Mouse (Mus musculus) right cerebral cortex, adult 2 months (tissue): ENCODE measurements around the gene Nme7.

Source experiments
- DNase-seq, 2 experiments: peaks; one replicate each; pipeline ENCODE4 v3.0.0; 2021 to 2022; ENCODE audit warnings: low spot score in 2 of 2

Nme7 gene

DNA sequence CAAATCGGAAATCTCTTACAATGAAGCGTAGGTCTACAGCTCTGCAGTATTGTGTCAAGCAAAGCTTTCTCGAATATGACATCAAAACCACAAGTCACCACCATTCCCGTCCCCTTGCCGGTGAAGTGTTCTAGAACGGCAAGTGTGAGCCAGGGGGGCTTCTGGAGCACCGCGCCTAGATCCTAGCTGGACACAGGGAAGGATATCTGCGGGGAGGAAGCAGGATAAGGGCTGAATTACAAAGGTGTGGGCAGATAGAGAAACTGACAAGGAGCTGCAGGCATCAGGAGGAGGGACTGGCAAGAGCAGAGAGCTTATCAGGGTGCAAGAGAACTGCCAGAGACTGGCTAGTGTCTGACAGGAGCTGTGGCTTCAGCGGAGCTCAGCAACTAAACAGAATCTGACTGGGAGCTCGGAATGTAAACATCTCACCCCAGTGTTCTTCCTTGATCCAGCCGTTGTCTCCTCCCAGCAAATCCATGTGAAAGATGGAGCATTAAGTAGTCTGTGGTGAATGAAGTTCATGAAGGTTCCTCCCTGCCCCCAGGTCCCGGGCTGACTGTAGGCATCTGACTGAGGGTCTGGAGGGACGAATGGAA is 15.7 kb downstream of the Nme7 start:
- DNase-seq: no peak

DNA sequence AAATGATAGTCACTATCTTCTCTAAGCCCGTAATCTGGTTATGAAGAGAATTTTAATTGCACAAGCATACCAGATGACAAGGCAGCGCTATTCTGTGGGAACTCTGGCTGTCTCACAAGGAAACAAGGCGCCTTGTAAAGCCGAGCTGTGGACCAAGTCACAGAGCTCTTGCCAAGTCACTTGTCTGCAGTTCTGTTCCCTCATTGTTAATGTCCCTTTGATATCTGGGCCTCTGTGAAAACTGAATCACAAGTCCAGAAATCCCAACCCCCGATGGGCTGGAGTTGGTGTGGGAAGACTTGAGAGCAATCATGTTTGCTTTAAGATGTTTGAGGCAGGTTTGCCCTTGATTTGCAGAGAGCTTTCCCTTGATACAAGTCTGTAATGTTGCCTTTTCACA is 16.8 kb downstream of the Nme7 start:
- DNase-seq: peak in 1 of 2 experiments; percentile 28

DNA sequence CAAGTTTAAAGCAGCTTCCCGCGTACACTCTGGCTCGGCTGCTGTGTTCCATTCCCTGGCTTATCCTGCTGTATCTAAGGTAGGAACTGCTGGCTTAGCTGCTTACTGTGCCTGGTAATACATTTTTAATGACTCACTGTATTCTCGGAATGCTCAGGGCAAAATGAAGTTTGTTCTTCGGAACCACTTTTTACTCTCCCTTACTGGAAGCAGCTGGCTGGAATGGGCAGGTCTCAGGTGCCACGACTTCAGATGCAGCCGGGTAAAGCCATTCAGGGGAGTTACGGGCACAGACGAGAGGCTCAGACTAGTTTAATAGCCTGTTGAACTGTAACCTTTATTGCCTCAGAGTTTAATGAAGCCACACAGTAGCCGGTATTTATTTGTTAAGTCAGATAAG is 17.5 kb downstream of the Nme7 start:
- no peak for DNase-seq

DNA sequence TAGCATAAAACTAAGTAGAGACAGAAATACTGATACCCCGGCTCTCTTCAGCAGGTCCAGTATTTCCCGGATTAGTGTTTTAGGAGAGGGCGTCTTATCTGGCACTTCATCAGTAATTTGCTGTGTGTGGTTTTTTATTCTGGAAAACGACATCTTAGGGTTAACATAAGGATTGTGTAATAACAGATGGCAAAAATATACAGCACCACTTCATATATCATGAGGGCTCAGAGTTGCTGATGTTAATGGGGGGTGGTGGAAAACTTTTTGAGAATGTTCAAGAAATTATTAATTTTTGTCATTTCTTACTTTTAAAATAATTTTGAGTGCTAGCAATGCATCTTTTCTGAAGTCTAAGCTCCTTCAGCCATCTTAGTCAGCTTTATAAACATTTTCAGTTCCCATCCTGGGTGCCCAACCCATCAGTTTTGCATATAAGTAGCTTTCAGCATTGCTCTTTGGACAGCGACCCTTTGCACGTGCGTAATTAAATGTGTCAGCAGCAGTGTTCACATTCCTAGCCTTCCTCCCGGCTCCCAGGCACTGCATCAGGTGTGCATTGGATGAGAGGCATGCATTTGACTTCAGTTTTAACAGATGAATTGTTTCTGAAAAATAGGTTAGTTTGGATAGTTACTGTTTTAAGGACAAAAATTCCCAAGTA is 19.2 kb downstream of the Nme7 start:
- no peak for DNase-seq

DNA sequence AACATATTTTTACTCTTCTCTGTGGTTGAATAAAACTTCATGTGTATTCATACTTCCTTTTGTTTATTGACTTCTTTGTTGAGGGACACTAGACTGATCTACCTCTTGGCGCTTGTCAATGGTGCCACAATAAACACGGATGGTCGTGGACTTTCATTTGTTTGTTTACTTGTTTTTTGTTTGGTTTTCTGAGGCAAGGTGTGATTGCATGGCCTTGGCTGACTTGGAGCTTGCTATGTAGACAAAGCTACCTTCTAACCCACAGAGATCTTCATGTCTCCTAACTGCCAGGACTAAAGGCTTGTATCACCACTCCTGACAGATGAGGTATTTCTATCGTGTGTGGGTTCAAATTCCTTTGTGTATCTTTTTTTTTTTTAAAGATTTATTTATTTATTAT is 20.3 kb downstream of the Nme7 start:
- no peak for DNase-seq

DNA sequence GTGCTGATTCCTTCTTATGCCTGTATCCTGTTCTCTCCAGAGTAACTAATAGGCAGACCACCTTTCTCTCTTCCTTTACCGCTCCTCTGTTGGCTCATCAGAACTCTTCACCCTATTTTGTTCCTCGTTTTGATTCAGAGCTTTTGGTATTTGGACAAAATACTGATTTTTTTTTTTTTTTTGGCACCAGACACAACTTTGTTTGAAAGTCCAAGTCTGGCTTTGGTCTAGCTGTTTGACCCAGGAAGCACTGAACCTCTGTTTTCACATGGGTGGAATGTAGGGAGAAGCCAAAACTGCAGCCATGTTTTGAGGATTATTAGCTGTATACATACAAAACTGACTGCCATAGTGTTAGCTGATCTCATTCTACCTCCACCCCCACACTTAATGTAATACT is 21.0 kb downstream of the Nme7 start:
- no peak for DNase-seq

DNA sequence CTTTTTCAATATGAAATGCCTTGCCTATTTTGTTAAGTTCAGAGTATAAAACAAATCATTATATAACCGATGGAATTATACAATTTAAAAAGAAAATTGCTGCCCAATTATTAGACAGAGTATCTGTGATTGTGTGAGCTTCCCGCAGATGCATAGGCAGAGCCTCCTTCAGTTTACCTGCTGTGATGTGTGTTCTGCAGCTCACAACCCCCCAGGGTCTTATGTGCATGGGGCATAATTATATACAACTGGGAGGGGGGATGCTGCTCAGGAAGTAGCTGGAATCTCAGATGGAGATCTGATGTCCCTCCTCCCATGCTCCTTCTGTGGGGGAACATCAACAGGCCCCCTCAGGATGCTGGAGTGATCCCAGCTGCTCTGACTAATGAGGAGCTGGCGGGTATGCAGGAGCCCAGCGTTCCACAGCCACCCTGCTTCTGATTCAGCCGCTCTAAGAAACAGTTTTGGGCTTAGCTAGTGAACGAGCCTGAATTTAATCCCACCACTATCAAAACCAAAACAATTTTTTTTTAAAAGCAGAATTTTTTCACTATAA is 22.8 kb downstream of the Nme7 start:
- DNase-seq: peak; percentile 55 to 68

DNA sequence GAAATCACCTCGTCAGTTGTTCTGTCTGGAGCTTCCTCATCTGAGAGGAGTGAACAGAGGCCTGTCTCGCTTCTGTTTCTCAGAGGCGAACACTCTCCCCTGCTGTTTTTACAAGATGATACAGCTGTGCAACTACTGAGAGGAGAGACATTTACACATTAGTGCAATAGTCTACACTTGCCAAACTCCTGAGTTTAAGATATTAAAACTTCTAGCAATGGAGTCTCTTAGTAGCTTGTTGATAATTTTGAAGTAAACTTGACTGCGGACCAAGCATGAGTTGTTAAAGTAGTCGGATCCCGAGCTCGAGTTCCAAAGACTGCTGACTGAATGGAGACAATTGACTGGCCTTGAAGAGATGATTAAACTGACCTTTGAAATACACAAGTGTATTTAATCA is 23.8 kb downstream of the Nme7 start:
- no peak for DNase-seq

DNA sequence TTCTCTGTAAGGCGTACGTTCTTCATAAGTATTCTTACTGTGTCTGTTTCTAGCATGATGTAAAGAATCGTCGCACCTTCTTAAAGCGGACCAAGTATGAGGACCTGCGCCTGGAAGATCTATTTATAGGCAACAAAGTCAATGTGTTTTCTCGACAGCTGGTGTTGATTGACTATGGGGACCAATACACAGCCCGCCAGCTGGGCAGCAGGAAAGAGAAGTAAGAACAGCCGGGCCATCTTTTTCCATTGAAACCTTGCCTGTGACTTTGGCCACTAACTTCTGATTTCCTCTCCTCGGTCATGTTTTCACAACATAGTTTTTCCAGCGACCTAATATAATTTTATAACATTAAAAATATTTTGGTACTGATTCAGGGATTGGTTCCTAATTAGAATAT is 28.6 kb downstream of the Nme7 start:
- DNase-seq: no peak

DNA sequence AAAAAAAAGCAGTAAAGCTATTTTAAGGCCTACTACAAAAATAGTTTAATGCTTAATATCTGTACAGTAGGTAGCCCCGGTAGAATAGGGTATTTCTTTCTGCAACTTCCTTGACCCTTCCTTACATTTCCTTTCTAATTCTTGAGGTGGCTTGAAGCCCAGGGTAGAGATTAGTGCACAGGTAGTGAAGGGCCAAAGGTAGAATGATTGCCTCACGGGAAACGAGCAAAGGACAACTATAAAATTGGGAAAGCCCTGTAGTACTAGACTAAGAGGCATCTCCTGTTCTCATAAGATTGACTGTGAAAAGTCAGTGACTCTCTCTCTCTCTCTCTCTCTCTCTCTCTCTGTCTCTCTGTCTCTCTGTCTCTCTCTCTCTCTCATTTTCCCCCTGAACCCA is 31.5 kb downstream of the Nme7 start:
- no peak for DNase-seq

DNA sequence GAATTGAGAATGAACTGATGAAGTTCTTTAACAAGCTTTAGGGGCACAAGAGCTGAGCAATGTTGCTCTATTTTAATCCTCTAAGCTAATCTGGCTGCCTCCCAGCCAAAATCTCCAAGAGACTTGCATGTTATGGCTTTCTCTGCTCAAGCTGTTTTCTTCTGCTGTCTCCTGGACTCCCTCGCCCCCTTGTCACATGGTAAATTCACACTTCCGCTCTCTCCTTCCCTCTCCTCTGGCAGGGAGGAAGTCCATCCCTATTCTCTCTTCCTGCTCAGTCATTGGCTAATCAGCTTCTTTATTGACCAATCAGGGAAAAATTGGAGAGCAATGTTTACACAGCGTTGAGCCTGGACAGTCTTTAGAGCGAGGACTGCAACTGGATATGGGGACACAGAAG is 31.9 kb downstream of the Nme7 start:
- DNase-seq: no peak

DNA sequence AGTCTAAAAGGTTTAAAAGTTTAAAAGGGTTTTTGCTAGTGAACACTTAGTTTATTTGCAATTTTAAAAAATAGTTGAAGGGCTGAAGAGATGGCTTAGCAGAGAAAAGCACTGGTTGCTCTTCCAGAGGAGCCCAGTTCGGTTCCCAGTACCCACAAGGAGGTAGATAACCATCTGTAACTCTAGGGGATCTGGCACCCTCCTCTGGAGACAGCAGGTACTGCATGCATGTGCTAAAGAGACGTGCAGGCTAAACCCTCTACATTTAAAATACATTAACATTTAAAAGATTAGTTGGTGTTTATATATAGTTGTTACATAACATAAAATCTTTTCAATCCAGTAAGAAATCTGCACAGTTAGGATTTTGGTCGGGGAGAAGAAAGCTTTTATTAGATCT is 38.2 kb downstream of the Nme7 start:
- DNase-seq: peak in 1 of 2 experiments; percentile 41

DNA sequence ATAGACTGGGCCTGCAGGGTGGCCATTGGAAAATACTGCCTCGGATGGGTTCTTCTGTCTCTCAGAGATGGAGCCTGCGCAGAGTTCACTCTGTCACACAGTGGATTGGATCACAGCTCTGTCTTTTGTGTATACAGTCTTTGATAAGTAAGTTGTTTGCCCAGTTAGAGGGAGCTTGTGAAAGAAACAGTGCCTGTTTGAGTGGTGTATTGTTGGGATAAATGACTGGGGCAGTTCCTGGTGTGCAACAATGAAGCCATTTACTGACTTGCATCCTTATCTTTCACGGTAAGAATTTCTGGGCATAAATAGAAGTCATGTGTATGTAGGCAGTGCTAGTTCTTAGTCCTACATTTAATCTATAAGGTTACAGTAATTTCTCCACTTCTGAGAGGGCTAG is 49.5 kb downstream of the Nme7 start:
- no peak for DNase-seq

DNA sequence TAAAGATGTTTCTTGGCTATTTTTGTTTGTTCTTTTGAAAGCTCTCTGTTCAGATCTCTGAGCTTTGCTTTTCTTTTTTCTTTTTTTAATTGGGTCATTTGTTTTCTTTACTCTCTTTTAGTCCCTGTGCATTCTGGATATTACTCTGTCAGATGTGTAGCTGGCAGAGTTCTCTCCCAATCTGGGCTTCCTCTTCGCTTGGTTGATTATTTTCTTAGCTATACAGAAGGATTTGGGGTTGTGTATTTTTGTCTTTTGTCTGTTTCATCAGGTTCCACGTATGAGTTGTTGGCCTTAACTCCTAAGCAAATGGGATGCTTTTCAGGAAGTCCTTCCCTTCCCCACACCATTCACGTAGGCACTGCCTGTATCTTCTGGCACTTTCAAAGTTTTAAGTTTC is 54.1 kb downstream of the Nme7 start:
- DNase-seq: no peak

DNA sequence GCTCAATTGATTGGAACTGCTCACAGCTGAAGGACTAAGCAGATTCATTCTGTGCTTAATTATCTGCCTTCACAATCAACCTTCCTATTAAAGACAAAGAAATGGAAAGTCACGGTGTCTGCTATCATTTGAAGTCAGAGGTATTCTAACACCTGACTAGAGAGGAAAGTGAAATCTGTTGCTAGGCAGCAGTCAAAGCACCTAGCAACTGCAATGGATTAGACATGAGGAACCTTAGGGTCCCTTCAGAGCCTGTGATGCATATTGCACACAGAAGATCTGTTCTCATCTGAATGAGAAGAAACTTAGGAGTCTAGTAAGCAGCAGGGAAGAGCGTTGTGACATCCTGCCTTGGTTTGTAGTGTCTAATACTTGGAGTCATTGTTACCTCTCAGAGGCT is 58.1 kb downstream of the Nme7 start:
- DNase-seq: no peak

DNA sequence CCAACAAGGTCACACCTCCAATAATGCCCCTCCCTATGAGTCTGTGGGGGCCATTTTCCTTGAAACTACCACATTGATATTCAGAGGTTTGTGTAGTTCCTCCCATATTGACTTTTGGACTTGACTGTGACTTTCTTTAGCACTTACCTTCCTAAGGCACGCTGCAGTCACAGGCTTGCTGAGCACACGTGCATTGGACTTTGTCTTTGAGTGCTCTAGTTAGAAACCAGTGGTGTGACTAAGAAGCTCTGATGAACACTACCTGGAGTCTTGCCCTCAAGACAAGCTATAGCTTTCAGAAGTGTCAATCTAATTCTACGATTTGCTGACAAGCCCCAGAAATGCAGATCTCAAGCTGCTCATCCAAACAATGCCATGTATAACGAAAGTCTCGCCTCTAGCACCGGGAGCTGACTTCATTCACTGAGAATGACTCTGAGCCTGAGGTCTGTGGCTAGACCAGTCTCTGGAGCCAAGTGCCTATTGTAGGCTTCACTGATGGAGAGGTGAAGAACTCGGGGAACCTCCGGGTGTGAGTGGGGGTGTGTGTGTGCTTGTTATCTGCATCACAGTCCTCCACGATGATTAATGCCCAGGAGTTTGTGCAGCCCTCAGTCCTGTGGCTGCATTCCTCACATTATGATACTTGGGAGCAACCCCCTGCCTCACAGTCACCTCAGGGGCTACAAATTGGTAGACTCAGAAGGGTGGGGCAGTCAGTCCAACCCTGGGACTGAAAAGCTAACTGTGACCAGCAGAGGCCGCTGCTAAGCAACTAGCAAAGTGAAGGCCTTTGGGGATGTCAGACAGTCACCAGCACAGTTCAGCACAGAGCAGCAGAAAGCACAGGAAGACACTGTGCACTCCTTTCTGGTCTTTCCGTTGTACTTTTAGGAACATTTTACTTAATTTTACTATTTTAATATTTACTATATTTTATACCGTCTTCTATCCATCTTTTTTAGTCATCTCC is 62.5 kb downstream of the Nme7 start:
- DNase-seq: peak; percentile 82 to 83

DNA sequence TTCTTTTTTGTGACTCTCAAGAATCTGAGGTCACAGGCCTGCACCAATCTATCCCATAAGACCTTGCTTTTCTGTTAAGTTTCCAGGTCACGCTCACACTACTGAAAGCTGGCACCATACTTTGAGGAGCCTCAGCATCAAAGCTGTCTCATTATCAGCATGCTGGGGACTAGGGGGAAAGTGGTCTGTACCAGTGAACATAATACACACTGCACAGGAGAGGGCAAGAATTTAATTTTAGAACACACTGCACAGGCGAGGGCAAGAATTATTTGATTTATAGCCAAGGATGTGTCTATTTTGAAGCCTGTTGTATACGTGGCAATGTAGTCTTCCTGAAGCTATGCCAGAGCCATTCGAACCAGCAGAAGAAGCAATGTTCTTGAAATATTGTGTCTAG is 64.2 kb downstream of the Nme7 start:
- no peak for DNase-seq

DNA sequence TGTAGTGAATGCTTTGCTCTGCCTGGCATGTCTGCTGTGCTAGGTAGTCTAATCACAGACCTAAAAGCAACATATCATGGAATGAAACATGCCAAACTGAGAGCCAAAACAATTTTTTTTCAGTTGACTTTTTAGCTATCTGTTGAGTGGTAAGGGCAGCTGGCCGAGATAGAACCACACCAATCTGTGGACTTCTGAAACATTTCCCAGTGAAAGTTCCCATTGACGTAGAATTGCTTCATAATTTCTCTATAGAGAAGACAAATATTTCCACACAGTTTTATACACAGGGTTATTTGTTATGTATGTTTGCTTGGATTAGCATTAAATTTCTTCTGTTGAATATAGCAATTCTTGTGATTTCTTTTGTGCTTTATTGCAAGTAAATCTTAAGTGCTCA is 65.9 kb downstream of the Nme7 start:
- no peak for DNase-seq

DNA sequence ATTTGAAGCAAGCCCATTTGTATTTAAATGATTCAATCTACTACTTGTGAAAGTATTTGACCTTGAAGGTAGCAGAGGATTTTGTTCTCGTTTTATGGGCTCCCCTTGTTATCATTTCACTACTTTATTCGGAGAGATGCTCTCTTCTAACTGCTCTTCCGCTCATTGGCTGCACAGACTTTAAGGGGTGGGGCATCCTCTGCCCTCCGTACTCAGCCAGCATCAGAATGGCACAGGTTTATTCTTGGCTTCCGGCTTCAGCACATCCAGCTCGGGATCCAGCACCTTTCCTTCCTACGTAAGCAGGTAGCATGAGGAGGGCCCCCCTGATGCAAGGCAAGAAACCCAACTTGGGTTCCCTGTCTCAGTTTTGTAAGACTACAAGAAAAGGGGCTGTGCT is 69.1 kb downstream of the Nme7 start:
- DNase-seq: no peak

DNA sequence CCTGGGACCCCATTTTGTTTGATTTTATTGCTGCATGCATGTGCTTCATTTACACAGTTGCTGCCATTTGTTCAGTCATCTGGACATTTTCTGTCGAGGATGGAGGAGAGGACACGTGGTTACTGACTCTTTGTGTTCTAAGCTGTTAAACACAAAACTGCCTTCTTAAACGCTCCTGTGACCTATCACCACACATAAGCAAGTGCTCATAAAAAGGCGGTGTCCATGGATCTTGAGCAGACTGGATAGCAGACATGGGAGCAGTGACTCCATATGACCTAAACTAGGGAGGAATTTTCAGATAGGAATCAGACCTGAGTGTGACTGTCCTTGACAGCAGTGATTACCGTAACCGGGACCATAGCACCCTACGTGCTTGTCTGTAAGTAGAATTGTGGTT is 70.1 kb downstream of the Nme7 start:
- DNase-seq: no peak

DNA sequence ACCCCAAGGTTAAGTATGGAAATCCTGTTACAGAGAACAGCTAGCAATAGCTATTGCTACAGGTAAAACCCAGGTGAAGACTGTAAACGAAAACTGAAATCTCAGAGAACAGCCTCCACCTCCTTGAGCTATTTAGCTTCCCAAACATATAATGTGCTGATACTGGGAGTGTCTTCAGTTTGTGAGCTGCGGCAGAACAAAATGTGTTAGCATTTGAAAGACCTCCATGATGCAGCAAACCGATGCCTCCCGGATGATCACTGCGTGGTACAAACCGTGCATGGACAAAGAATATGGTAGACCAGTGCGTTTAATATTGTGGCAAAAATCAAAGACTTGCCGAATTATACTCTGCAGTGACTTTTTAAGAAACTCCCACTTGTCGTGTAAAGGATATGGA is 71.7 kb downstream of the Nme7 start:
- DNase-seq: no peak

DNA sequence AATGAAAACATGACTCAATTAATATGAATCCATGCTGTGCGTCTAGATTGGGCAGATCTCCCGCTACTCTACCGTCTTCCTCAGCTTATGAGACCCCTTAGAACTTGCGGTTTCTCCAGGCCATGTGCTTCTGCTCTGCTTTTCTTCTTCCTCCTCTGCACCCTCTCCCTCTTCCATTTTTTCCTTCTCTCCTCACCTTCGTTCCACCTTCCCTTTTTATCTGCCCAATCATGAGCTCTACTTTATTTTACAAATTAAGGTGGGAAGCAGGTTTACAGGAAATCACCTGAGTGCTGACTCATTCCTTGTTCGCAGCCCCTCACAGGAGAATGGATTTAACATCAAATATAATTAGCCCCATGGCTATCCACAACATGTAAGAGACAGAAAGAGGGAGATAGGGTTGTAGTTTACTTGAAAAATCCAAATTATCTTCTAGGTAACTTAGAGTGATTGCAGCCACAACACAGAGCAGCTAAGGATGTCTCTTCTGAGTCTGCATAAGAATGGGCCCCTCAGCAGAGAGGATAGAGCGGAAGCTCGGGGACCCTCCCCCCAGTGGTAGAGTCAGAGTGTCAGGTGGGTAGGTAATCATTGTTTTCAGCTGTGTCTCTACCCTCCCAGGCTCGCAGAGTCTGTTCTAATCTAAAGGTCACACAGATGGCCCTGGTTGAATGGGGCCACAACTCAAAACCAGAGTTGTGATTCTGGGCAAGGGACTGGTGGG is 73.0 kb downstream of the Nme7 start:
- no peak for DNase-seq
